Mouse (Mus musculus): Measurements from ENCODE around the gene Mcu. TPM values are rescaled to one million over a fixed set of nuclear protein-coding genes. Genes with fewer than 3 reads are reported as not detected.

The Mcu gene
- polyA plus RNA-seq, 1 experiment, result 16.1 TPM

GRCm38 (mm10) chr10:59571273-59571672, 45.2 kb downstream of the Mcu start:
- TF ChIP-seq CTCF (IDR thresholded peaks at IDR 0.05; ENCODE audit: control insufficient read depth, insufficient read depth, low read length), result no peak
- TF ChIP-seq POLR2A (IDR thresholded peaks at IDR 0.05; ENCODE audit: borderline replicate concordance, control insufficient read depth, low read depth, low read length), result no peak
- WGBS, result 32% methylated on average over 4 of the region's 4 CpGs
- Histone ChIP-seq H3K4me3 (replicated peaks; ENCODE audit: control insufficient read depth, low read depth, low read length) (no peak overlapping the region), H3K27ac (ENCODE audit: control insufficient read depth, insufficient read depth, low read depth, low read length, poor library complexity) (no peak overlapping the region), H3K4me1 (ENCODE audit: control insufficient read depth, insufficient read depth, low read length) (peaks cover 8% of the 10 kb centered on the region)

GRCm38 (mm10) chr10:59570780-59571179, 45.7 kb downstream of the Mcu start:
- TF ChIP-seq CTCF (IDR thresholded peaks at IDR 0.05; ENCODE audit: control insufficient read depth, insufficient read depth, low read length) (no peak), POLR2A (IDR thresholded peaks at IDR 0.05; ENCODE audit: borderline replicate concordance, control insufficient read depth, low read depth, low read length) (no peak)
- peaks cover 8% of the 10 kb centered on the region for H3K4me1 ChIP-seq (ENCODE audit: control insufficient read depth, insufficient read depth, low read length)
- no peak overlapping the region for H3K4me3 ChIP-seq (replicated peaks; ENCODE audit: control insufficient read depth, low read depth, low read length)
- H3K27ac ChIP-seq (ENCODE audit: control insufficient read depth, insufficient read depth, low read depth, low read length, poor library complexity), result peak overlapping the region; percentile 14; the same call in 1 of the 2 replicates
- 46% methylated on average over 2 of the region's 2 CpGs for WGBS

- Histone ChIP-seq H3K27ac (ENCODE audit: control insufficient read depth, insufficient read depth, low read depth, low read length, poor library complexity) (no peak overlapping the region), H3K4me1 (ENCODE audit: control insufficient read depth, insufficient read depth, low read length) (peaks cover 9% of the 10 kb centered on the region), H3K4me3 (replicated peaks; ENCODE audit: control insufficient read depth, low read depth, low read length) (no peak overlapping the region)
- TF ChIP-seq CTCF (IDR thresholded peaks at IDR 0.05; ENCODE audit: control insufficient read depth, insufficient read depth, low read length), result no peak
- no peak for TF ChIP-seq POLR2A (IDR thresholded peaks at IDR 0.05; ENCODE audit: borderline replicate concordance, control insufficient read depth, low read depth, low read length)
- WGBS, result 66% methylated on average over 6 of the region's 6 CpGs
Measured at GRCm38 (mm10) chr10:59570360-59570759, 46.1 kb downstream of the Mcu start.

GRCm38 (mm10) chr10:59569481-59569869, 47.0 kb downstream of the Mcu start:
- no peak overlapping the region for H3K27ac ChIP-seq (ENCODE audit: control insufficient read depth, insufficient read depth, low read depth, low read length, poor library complexity)
- WGBS, result 82% methylated on average over 1 of the region's 1 CpGs
- no peak overlapping the region for H3K4me3 ChIP-seq (replicated peaks; ENCODE audit: control insufficient read depth, low read depth, low read length)
- TF ChIP-seq CTCF (IDR thresholded peaks at IDR 0.05; ENCODE audit: control insufficient read depth, insufficient read depth, low read length) (no peak), POLR2A (IDR thresholded peaks at IDR 0.05; ENCODE audit: borderline replicate concordance, control insufficient read depth, low read depth, low read length) (no peak)
- H3K4me1 ChIP-seq (ENCODE audit: control insufficient read depth, insufficient read depth, low read length), result peaks cover 10% of the 10 kb centered on the region

GRCm38 (mm10) chr10:59568665-59569480, 47.6 kb downstream of the Mcu start:
- H3K4me3 ChIP-seq (replicated peaks; ENCODE audit: control insufficient read depth, low read depth, low read length), result no peak overlapping the region
- WGBS, result 77% methylated on average over 10 of the region's 10 CpGs
- TF ChIP-seq CTCF (IDR thresholded peaks at IDR 0.05; ENCODE audit: control insufficient read depth, insufficient read depth, low read length) (no peak), POLR2A (IDR thresholded peaks at IDR 0.05; ENCODE audit: borderline replicate concordance, control insufficient read depth, low read depth, low read length) (no peak)
- H3K27ac ChIP-seq (ENCODE audit: control insufficient read depth, insufficient read depth, low read depth, low read length, poor library complexity), result no peak overlapping the region
- peaks cover 10% of the 10 kb centered on the region for H3K4me1 ChIP-seq (ENCODE audit: control insufficient read depth, insufficient read depth, low read length)

- TF ChIP-seq CTCF (IDR thresholded peaks at IDR 0.05; ENCODE audit: control insufficient read depth, insufficient read depth, low read length), result no peak
- 88% methylated on average over 13 of the region's 13 CpGs for WGBS
Measured at GRCm38 (mm10) chr10:59566968-59567367, 49.5 kb downstream of the Mcu start.

GRCm38 (mm10) chr10:59565995-59566410, 50.5 kb downstream of the Mcu start:
- WGBS, result 82% methylated on average over 2 of the region's 2 CpGs
- no peak overlapping the region for H3K27ac ChIP-seq (ENCODE audit: control insufficient read depth, insufficient read depth, low read depth, low read length, poor library complexity)
- peaks cover 13% of the 10 kb centered on the region for H3K4me1 ChIP-seq (ENCODE audit: control insufficient read depth, insufficient read depth, low read length)
- no peak for TF ChIP-seq CTCF (IDR thresholded peaks at IDR 0.05; ENCODE audit: control insufficient read depth, insufficient read depth, low read length)
- no peak for TF ChIP-seq POLR2A (IDR thresholded peaks at IDR 0.05; ENCODE audit: borderline replicate concordance, control insufficient read depth, low read depth, low read length)
- H3K4me3 ChIP-seq (replicated peaks; ENCODE audit: control insufficient read depth, low read depth, low read length), result no peak overlapping the region

More at GRCm38 (mm10) chr10:59566968-59567367, 49.5 kb downstream of the Mcu start:
- no peak overlapping the region for H3K4me3 ChIP-seq (replicated peaks; ENCODE audit: control insufficient read depth, low read depth, low read length)
- H3K27ac ChIP-seq (ENCODE audit: control insufficient read depth, insufficient read depth, low read depth, low read length, poor library complexity), result no peak overlapping the region
- peaks cover 12% of the 10 kb centered on the region for H3K4me1 ChIP-seq (ENCODE audit: control insufficient read depth, insufficient read depth, low read length)

- H3K4me1 ChIP-seq (ENCODE audit: control insufficient read depth, insufficient read depth, low read length), result peaks cover 10% of the 10 kb centered on the region
- H3K27ac ChIP-seq (ENCODE audit: control insufficient read depth, insufficient read depth, low read depth, low read length, poor library complexity), result peak overlapping the region; percentile 58
- 33% methylated on average over 5 of the region's 5 CpGs for WGBS
- no peak overlapping the region for H3K4me3 ChIP-seq (replicated peaks; ENCODE audit: control insufficient read depth, low read depth, low read length)
- TF ChIP-seq POLR2A (IDR thresholded peaks at IDR 0.05; ENCODE audit: borderline replicate concordance, control insufficient read depth, low read depth, low read length), result no peak
- TF ChIP-seq CTCF (IDR thresholded peaks at IDR 0.05; ENCODE audit: control insufficient read depth, insufficient read depth, low read length), result no peak
Measured at GRCm38 (mm10) chr10:59564551-59564950, 51.9 kb downstream of the Mcu start.
